Mouse (Mus musculus): Measurements from ENCODE around the gene Olfr307.
"Not testable (repeated sequence)": the region's sequence is repeated elsewhere in the genome, so short reads cannot be mapped to it uniquely, and the experiment has no call there.

The Olfr307 gene

DNA sequence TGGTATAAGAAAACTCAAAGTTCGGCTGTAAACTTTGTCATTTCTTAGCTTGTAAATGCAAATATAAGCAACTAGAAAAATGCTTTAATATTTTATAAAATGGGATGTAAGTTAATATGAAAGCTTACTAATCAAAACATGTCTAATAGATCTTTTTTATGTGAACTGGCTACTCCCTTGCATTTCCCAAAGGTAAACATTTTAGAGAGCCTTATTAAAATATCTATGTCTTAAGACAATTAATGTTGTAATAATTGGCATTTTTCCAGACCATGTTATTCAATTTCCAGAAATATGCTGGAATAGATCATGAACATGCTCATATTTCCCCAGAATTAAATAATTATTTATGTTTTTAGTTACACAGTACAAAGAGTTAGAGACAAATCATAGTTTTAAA lies at the start of gene Olfr307:
Olfr307 (minus strand) TSS at position 101 of the 400 bp plus-strand sequence.
- DNase-seq (ENCODE audit: low spot score in 2 of 2) = no peak

DNA sequence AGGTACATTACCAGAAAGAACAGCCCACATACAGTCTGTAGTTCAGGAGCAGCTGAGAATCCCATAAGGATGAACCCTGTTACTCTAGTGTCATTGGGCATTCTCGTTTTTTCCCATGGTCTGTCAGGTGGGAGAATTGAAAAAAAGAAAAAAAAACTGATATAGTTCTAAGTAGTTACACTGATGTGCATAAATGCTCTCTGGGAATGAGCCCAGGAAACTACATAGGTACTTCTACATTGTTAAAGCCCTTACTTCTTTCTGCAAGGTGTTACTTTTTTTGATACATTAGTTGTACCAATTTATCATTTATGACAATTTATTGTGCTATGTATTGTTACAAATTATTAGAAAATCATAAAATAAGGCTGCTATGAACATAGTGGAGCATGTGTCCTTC lies 49.2 kb upstream of the Olfr307 start, which contains the start of gene Olfr304:
Olfr304 (minus strand) TSS at position 101 of the 400 bp plus-strand sequence.
- DNase-seq (ENCODE audit: low spot score in 2 of 2) = no peak

DNA sequence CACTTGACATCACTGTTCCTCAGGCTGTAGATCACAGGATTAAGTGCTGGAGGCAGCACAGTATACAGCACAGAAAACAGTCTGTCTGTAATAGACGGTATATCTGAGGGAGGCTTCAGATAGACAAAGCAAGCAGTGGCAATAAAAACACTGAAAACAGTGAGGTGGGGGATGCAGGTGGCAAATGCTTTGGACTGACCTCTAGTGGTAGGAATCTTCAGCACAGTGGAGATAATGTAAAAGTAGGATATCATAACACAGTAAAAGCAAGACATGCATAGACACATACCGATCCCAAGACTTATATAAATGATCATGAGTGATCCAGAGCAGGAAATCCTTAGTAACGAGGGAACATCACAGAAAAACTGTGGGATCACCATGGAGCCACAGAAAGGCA lies 48.4 kb upstream of the Olfr307 start:
- DNase-seq (ENCODE audit: low spot score in 2 of 2) = no peak

DNA sequence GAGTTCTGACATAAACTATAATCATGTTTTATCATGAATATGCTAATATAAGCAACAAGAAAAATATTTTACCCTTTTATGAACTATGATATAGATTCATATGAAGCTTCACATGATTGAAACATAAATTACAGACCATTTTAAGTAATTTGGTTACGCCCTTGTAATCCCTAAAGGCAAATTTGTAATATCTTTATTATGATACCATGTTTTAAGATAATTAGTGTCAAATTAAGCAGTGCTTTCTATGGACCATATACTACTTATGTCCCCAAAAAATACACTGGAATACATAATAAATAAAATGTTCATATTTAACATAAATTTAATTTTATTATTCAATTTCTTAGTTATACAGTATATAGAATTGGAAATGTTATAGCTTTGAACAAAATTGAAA lies 29.4 kb upstream of the Olfr307 start, which contains the start of gene Olfr305:
Olfr305 (minus strand) TSS at position 101 of the 400 bp plus-strand sequence.
- no peak for DNase-seq (ENCODE audit: low spot score in 2 of 2)

DNA sequence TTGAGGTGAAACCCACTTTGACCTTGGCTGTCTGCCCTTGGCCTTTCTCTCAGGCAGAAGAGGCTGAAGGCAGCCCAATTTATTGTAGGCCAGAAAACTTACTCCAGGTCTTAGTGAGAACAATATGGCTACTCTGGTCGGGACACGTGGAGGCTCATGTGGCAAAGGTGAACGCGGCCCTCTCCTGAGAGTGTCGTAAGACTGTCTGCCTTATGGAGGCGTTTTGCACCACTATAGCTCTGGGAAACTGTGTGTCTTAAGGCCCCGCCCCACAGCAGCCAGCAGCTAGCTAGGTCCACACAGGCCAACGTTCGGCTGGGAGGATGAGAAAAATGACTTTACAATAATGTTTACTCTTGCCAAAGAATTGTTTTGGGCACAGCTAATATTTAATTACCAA lies 8.9 kb upstream of the Olfr307 start:
- DNase-seq (ENCODE audit: low spot score in 2 of 2) = not testable (repeated sequence)

DNA sequence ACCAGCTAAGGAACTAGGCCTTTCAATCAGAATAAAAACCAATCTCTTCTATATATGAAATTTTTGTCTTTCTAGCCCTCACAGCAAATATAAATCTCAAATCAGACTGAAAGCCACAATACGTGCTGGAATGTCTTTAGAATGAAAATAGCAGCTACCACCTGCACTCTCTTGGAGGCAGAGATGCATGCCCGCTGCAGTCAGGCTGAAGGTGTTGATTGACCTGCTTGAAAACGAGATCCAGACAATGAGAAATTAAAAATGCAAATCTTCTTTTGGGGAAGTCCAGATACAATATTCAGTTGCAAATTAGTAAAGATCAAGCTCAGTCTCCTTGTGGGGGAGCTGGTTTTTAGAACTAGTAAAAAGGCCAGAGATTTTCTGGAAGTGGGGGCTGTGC lies 6.9 kb upstream of the Olfr307 start:
- no peak for DNase-seq (ENCODE audit: low spot score in 2 of 2)

DNA sequence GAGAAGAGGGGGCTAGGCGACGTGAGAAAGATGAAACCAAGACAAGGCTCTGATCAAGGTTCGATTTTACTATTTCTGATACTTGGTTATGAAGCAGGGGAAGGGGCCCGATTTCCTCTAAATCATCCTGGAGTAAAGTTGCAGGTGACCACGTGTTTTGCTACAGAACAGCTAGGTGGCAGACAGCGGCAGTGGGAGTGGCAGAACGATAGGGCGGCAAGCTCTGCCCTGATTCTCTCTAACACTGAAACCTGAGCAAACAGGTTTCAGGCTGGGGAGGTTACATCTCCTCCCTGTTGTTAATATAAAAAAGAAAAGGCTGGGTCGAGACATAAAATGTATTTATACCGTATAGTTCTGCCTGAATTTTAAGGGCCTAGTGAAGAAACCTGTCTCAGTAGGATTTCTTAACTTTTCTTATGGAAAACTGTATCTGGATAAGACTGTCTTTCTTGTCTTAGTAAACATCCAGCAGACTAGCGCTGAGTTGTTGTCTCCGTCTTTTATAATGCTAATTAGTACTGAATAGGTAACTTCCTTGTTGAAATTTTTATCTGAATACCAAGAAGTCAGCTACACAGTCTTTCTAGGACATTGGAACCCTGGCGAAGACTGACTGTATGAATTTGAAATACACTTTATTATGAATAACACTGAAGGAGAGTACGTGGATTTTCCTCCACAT lies 5.6 kb upstream of the Olfr307 start:
- no peak for DNase-seq (ENCODE audit: low spot score in 2 of 2)

DNA sequence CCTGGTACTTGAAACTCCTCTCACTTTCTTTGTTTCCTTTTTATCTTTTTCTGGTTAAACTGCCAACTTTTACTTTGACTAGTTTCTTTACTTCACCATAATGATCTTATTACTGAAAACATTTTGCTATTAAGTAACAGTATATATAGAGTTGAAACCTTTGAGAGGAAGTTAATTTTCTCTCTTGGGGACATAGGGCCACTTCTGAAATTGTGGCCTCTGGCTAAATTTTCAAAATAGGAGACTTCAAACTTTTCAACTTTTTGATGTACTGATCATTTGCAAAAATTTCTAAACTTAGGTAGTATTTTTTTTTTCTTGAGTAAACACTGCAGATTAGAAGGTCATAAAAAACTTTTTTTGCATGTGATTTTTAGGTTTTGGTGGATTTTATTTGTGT lies 11.9 kb downstream of the Olfr307 start, which contains the start of gene Olfr308:
Olfr308 (minus strand) TSS at position 101 of the 400 bp plus-strand sequence.
- no peak for DNase-seq (ENCODE audit: low spot score in 2 of 2)

DNA sequence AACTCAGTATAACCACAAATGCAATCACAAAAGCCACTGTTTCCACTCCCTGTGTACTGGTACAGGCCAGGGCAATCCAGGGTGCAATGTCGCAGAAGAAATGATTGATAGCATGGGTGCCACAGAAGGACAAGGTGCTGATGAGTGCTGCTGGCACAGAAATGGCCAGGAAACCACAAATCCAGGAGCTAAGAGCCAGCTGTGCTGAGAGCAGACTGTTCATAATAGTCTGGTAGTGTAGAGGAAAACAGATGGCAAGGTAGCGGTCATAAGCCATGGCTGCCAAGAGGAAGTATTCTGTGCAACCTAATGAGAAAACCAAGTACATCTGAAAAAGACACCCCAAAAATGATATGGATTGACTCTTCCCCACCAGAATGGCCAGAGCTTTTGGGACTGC lies 16.1 kb downstream of the Olfr307 start:
- DNase-seq (ENCODE audit: low spot score in 2 of 2) = no peak

DNA sequence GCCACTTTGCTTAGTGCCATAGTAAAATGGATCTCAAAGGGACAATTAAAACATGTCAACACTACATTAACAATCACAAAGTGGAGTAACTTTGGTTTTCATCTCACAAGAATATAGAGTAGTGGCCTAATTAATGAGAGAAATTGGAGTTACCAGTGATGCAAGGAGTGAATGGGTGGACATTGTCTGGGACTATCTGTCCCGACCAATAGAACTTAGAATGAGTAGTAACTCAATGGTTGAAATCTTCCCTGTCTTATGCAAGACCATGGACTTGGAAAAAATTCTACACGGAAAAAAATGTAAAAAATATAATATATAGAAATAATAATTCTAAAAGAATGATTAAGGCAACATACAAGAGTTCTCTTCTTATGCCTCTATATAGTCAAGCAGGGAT lies 23.8 kb downstream of the Olfr307 start, which contains the start of gene Olfr309:
Olfr309 (minus strand) TSS at position 101 of the 400 bp plus-strand sequence.
- no peak for DNase-seq (ENCODE audit: low spot score in 2 of 2)

All from spleen, postnatal 36 days (tissue).